Mouse (Mus musculus) megakaryocyte, adult 5-6 weeks (primary cell): ENCODE measurements around the gene Pik3cg. TPM values are rescaled to one million over a fixed set of nuclear protein-coding genes. Genes with fewer than 3 reads are reported as not detected.

Source experiments
- ATAC-seq: 2 replicates; pipeline ENCODE4 v1.8.0; 2016; ENCODE audit warnings: mild to moderate bottlenecking, inconsistent platforms; ENCODE audit not compliant: poor library complexity, severe bottlenecking
- total RNA-seq, 2 experiments: library from RNA; stranded (forward) in 1 of 2; stranded (reverse) in 1 of 2; fragments of 153-499, 151-499 nt in 1 of 2; fragments of 221-1000, 200-1000 nt in 1 of 2; gene quantifications; 2 replicates each; pipeline versions ENCODE4 v1.2.3 to v1.2.4; 2015 to 2017

The Pik3cg gene
- total RNA-seq, 2 experiments from 2014 or later = 57.3 to 122 TPM

- no peak for ATAC-seq
These were observed 6.5 kb downstream of the Pik3cg start for GRCm38 (mm10) chr12:32201932-32202331.

GRCm38 (mm10) chr12:32201070-32201585 is 7.3 kb downstream of the Pik3cg start:
- ATAC-seq = no peak

DNA sequence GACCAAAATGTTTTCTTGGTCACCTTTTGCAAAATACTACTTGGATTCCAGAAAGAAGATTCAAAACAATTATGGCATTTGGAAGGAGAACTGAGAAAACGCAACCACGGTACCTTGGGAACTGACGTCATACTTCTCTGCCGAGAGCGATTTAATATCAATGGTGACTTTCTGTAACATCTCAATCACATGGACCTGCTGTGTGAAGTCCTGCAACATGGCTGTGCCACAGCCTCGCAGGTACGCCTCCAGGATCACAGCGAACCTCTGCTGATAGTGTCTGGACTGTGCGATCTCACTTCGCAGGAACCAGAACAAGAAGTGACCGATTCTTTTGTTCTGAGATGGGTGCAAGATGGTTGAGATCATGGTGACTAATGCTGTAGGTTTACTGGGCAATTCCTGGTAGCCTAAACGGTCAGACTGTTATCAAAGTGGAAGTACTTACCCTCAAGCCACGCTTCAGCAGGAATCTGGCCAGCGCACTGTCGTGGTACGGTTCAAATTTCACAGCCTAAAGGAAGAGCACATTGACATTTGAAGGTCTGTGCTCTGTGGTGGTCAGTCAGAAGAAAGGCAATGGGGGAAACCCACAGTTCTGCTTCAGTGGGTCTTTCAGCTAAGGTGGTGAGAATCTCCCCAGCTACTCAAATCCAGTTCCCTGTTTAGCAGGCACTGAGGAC is 7.9 kb downstream of the Pik3cg start:
- no peak for ATAC-seq

DNA sequence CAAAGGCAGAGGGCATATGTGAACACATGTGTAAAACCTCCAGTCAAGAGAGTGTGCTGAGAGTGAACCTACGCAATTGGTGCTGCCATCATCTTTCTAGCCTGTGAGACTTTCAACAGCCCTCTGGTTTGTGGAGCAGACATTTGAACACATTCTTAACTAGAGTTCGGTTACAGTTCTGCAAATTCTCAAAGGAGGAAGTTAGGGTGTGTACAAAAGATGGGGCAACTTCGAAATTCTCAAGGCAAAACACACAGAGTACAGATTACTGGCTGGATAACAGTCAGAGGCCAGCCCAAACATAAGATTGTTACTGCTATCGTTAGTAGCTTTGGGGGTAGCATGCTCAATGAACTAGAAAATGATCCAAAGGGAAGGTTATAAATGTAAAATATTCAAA is 9.0 kb downstream of the Pik3cg start:
- ATAC-seq = peak; percentile 94

DNA sequence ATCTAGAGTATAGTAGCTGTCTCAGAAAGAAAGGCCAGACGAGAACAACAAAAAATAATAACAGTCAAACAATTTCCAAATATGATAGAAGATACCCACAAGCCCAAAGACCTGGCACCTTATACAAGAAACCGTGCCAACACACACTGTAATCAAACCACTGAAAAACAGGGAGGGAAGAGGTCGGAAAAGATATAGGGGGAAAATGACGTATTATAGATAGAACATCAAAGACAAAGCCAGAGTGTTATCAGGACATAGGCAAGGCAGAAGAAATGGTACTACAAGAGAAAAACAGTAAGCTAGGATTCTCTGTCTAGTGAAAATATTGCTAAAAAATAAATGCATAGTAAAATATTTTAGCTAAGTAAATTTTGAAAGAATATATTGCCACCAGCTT is 10.4 kb downstream of the Pik3cg start:
- no peak for ATAC-seq

- ATAC-seq = no peak
These were observed 13.5 kb downstream of the Pik3cg start for GRCm38 (mm10) chr12:32195000-32195399.

- ATAC-seq = no peak
These were observed 14.1 kb downstream of the Pik3cg start for GRCm38 (mm10) chr12:32194358-32194757.

DNA sequence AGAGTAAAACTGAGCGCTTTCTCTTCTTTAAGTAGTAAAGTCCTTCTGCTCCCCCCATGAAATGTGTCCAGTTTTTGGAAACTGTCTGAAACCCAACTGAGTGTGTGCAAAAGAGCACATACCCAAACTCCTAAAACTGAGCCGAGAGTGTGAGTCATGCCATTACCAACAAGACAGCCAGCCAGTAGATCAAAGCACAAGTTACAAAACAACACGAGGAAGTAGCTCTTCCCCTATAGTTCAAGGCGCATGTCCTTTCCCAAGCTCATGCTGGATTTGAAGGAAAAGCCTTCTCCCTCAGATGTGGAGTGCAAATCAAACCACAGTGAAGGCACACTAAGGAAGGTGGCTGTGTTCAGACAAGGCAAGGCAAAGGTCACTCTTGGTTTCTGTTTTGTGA is 17.5 kb downstream of the Pik3cg start:
- ATAC-seq = peak; percentile 72

DNA sequence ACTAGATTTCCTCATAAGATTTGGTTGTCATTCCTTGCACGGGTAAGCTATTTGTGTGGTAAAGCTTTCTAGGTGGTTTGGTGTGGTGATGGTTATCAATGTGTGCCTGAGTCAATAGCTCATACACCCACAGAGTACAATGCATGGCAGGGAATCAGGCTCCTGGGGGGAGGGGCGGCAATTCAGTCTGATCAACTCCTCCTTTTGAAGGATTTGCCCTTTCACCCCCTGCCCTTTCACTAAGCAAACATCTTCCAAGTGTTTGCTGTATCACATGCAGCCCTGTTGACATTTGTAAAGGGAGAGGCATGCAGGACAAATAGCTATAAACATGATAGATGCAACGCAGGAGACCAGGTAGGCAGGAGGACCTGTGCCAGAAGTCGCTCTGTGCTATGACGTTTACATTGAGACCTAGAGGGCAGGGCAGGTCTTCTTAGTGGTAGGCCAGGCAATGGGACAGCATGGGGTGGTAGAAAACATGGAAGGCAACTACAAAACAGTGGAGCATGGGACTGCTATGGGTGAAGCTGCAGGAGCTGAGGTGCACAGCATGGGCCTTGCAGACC is 20.7 kb downstream of the Pik3cg start:
- ATAC-seq = no peak

DNA sequence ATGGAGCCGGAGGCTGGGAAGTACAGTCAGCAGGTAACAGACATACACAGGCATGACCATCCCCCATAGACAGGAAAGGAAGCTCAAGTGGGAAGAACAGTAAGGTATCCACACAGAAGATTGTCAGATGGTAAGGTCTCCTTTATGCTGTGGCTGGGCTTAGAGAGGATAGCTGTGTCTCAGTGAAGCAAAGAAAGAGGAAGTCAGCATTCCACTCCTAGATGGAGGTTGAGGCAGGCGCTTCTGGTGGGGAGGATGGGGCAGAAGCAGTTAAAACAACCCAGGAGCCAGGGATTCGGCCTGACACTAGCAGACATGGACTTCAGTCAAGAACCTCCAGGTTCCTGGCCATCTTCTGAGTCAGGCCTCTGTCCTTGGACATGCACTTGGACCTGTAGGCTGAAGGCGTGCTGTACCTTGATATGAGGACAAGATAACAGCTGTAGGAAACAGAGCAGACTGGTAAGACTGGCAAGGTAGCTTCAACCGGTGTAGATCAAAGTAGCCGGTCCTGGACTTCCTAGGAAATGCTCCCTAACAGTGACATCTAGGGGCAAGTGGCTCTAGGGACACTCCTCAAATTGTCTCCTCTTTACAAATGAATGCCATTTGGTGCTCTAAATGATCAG is 21.7 kb downstream of the Pik3cg start:
- no peak for ATAC-seq

GRCm38 (mm10) chr12:32184874-32185273 is 23.6 kb downstream of the Pik3cg start:
- no peak for ATAC-seq

- ATAC-seq = no peak
These were observed 24.9 kb downstream of the Pik3cg start for GRCm38 (mm10) chr12:32183584-32183983.

DNA sequence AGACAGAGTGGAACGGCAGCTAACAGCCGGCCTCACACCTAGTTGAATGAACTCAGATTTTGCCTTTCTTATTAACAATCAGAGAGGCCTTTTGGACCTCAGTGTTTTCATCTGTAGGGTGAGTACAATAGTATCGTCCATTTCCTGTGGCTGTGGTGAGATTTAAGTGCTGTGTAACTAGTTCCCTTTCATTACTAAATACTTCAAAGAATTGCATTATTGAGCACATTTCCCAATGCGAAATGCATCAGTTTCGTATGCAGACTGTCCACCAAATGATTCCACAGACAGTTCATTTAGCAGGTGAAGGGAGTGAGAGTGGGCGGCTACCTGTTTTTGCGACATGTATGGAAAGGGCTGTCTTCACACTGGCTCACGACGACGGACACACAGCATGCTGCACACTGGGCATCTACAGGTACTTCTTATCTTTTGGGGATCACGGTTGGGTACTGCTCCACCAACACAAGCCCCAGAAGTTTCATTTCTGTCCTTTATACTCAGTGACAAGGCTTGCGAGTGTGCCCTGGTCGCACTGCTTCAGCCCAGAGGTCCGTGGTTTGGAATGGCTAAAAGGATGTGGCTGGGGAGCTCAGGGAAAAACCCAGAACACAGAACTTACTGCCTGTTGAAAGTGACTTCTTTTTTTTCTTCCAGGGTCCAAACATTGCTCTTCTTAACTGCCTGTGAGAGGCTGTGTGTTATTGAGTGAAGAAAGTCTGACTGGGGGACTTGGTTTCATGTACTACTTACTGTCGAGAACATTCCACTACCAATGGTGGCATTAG is 25.6 kb downstream of the Pik3cg start:
- ATAC-seq = peak; percentile 92

DNA sequence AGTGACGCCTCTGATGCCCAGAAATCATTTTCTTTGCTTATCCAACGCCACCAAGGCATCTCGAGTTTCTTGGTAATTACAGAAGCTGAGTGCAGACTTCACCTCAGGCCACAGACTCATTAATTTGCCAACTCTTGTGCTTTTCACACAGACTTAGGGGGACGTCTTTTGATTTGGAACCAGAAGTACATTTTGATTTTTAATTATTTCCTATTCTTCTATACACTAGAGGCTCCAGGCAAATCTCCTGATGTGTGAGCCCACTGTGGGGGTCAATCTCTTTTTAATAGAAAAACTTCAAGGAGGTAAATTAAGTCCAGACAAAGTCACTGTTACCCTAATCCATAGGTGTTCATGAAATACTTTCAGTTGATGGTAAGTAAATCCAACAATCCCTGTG is 26.6 kb downstream of the Pik3cg start:
- ATAC-seq = no peak

- no peak for ATAC-seq
These were observed 34.0 kb downstream of the Pik3cg start for GRCm38 (mm10) chr12:32174437-32174836.

DNA sequence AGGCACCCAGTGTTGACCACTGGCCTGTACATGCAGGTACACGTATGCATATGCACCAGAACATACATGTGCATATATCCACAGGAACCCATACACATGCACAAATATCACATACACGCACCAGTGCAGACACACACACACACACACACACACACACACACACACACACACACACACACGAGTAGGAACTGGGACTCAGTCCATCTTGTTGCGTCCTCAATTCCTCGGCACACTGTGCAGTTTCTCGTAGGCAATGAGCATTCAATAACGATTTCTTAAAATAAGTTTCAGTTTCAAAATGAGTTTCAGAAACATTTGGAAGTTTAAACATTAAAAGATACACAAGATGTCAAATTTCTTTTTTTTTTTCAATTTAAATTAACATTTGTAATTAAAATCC is 35.6 kb downstream of the Pik3cg start:
- no peak for ATAC-seq

- ATAC-seq = no peak
These were observed 39.3 kb downstream of the Pik3cg start for GRCm38 (mm10) chr12:32169164-32169563.

GRCm38 (mm10) chr12:32168751-32169150 is 39.7 kb downstream of the Pik3cg start:
- ATAC-seq = peak; percentile 94

DNA sequence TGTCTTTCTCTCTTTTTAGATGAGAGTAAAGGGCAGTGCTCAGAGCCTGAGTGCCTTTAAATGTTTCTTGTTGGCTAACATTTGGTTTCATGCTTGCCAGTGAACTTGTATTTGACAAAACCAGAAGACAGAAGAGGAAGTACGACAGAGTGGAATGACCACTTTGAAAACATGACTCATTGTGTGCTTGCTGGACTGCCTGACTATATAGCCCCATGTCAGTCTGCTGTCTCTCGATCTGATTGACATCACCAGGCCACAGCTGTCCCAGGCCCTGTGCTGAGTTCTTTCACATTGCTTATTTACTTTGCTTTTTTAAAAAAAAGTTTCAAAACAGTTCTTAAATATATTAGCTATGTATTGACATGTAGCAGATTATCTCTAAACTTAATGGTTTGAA is 44.8 kb downstream of the Pik3cg start:
- ATAC-seq = peak; percentile 91

DNA sequence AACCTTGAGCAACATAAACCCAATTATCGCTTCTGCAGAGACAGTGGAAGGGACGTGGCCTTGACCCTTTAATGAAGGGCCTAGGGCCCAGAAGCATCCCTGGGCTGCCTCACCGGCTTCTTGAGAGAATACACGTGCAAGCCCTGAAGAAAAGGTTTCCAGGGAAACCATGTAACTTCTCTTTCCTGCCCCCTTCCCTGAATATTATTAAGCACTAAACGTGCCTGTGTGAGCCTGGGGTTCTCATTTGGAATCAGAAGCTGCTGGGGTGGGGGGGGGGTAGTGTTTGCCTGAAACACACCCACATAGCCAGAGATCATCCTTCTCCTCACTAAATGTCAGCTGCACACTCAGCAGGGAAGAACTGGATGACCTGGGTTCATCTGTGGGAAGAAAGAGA is 49.7 kb downstream of the Pik3cg start:
- no peak for ATAC-seq

DNA sequence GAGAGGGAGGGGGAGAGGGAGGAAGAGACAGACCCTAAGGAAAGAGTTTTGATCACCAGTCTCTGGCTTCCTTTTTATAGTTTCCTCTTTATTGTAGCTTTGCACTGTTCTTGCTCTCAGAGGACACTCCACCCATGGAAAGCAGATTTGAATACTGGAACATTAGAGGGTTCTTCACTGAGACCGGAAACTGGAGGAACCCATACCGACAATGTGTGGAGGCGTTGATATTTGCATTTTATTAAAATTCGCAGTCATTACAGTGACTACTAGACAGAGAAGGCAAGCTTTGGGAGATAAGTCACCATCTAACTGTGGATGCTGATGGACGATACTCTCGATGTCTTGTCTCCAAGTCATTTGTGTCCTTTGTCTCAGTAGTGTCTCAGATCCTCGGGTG is 61.9 kb downstream of the Pik3cg start:
- 0 out of 2 replicates have a peak, but pooled peaks have one; percentile 30 for ATAC-seq
